Mouse (Mus musculus): Measurements from ENCODE around the gene Myl12a.

Gene Myl12a

GRCm38 (mm10) chr17:71010646-71011242 lies 8.1 kb upstream of the Myl12a start:
- 74% methylated on average over 7 of the region's 7 CpGs for WGBS

GRCm38 (mm10) chr17:71009751-71010150 lies 7.1 kb upstream of the Myl12a start:
- 75% methylated on average over 1 of the region's 1 CpGs for WGBS

DNA sequence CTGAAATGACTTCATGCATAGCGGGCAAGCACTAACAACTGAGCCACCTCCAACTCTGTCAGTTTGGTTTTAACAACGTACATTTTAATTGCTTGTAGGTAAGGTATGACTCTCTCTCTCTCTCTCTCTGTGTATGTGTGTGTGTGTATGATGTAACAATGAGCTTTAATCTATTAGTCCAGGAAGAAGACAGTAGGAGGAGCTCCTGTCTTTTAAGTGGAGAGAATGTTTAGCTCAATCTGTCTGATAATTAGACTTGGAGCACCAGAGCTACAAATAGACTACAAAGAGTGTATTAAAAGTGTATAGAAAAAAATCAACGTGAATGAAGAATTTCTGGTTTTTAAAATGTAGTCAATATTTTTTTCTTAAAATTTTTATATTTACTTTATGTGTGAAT lies 6.0 kb upstream of the Myl12a start:
- WGBS: 79% methylated on average over 3 of the region's 3 CpGs

GRCm38 (mm10) chr17:71006976-71007375 lies 4.3 kb upstream of the Myl12a start:
- 95% methylated on average over 5 of the region's 5 CpGs for WGBS

- 90% methylated on average over 10 of the region's 10 CpGs for WGBS
These were observed 1.7 kb upstream of the Myl12a start for GRCm38 (mm10) chr17:71004186-71004960.

DNA sequence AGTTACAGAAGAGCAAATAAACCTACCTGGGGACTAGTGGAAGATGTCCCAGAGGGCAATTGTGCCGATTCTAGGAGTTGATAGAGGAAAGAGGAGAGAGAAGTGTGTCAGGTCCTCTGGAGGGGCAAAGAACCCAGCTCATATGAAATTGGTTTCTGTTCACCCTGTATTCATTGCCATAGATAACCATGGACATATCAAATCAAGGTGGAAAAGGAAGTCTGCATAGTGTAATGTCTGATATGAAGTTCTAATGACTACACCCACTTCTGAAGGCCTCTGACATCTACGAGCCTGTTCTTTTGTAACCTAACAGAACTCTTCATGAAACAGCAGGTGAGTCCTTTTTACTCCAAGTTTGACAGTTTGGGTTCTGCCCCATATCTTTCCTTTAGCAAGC lies 1.0 kb upstream of the Myl12a start:
- 95% methylated on average over 2 of the region's 2 CpGs for WGBS

DNA sequence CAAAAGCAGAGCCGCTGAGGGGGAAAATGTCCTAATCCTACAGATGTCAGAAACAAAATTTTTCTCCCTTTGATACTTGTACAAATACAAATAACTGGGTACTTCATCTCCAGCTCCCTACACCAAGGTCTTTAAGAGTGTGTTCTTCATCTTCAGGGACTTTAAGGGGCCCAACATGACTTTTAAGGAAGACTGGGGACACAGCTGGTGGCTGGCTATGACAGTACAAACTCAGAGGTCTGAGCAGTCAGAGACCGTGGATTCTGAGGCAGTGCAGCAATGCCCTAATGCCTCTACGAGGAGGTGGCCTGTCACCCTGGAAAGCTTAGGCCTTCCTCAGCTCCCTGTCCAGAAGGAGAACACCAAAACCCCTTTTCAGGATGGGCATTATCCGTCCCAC lies 434 bp upstream of the Myl12a start:
- WGBS: 64% methylated on average over 4 of the region's 4 CpGs

DNA sequence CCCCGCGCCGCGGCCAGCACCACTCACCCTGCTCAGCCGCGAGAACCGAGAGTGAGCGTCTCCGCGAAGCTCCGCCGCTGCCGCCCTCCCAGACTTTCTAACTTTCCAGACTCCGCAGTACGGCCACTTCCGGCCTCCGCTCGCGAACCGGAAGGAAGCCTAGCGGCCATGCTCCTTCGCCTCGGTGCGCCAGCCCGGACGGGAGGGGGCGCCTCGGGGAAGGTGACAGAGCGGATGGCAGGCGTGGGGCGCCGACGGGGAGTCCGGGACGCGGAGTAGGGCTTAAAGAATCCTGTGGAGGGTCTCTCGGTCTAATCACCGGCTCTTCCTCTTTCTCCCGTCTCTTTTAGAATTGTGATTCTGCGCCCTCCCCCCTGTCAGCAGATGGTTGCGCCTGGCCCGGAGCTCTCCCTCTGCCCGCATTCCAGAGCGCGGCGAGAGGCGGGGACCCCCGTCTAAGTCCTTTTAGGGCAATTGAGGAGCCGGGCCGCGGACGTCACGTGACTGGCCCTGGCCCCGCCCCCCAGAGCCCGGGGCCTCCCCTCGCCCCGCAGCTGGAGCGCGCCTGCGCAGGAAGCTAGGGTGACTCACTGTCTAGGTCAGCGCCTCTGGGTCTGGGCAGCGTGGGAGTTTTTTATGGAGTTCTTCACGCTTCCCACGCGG lies 466 bp downstream of the Myl12a start, which contains the start of gene Myom1:
Myom1 (plus strand) TSS at position 553 of the 663 bp plus-strand sequence.
- under 1% methylated on average over 65 of the region's 65 CpGs for WGBS

DNA sequence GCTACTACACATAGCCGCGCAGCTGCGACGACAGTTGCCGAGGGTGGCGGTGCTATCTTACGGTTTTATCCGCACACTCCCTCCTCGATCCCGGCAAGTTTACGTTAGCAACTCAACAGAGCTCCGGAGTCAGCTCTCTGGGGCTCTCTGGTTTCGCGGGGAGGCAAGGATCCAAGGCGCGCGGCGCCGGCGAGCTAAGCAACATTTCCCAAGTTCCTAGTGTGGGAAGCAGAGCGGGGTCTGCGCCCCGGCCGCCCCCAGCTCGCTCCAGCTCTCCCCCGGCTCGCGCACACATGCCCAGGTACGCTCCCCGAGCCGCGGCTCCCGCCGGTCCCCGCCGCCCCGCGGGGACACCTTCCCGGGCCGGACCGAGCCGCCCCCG lies 988 bp downstream of the Myl12a start:
- 1% methylated on average over 43 of the region's 43 CpGs for WGBS

DNA sequence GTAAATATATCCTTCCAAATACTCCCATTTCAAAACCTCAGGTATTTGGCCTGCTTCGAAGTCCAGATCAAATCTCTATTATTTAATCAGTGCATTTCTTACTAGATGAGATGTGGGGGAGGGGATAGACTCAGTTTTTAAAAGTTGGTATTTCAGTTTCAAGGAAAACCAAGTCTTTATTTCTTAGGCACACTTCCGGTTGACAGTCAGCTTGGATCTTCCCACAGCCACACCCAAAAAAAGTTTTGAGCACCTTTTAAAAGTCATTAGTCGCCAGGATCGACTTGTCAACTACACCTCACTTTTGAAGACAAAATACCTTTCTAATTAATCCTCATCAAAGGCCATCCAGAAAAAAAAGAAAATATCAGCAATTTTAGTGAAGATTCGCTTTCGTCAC lies 1.6 kb downstream of the Myl12a start:
- WGBS: 13% methylated on average over 6 of the region's 6 CpGs

- 63% methylated on average over 2 of the region's 2 CpGs for WGBS
These were observed 2.4 kb downstream of the Myl12a start for GRCm38 (mm10) chr17:71000255-71000654.

GRCm38 (mm10) chr17:70999187-70999586 lies 3.5 kb downstream of the Myl12a start:
- WGBS: 70% methylated on average over 5 of the region's 5 CpGs

- 70% methylated on average over 9 of the region's 9 CpGs for WGBS
These were observed 4.2 kb downstream of the Myl12a start for GRCm38 (mm10) chr17:70998400-70998975.

- WGBS: 71% methylated on average over 6 of the region's 6 CpGs
These were observed 4.8 kb downstream of the Myl12a start for GRCm38 (mm10) chr17:70997836-70998235.

DNA sequence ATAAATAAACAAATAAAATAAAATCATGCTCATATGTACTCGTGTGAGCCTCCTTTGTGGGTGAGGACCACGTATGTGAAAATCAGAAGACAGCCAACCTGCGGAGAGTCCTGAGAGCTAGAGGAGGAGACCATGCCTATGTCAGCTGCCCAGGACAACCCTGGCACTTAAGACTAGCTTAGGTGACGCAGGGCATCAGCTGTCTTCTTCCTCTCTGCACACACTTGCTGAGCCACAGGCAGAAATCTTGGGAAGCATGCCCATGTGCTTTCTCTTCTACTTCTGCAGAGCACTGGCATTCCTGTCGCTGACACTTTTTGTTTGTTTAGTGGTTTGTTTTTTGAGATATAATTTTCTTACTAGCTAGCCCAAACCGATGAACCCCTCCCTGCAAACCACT lies 7.1 kb downstream of the Myl12a start:
- 92% methylated on average over 6 of the region's 6 CpGs for WGBS

GRCm38 (mm10) chr17:70994671-70995070 lies 8.0 kb downstream of the Myl12a start:
- WGBS: 82% methylated on average over 6 of the region's 6 CpGs

- 37% methylated on average over 3 of the region's 3 CpGs for WGBS
These were observed 9.3 kb downstream of the Myl12a start for GRCm38 (mm10) chr17:70993385-70993807.

DNA sequence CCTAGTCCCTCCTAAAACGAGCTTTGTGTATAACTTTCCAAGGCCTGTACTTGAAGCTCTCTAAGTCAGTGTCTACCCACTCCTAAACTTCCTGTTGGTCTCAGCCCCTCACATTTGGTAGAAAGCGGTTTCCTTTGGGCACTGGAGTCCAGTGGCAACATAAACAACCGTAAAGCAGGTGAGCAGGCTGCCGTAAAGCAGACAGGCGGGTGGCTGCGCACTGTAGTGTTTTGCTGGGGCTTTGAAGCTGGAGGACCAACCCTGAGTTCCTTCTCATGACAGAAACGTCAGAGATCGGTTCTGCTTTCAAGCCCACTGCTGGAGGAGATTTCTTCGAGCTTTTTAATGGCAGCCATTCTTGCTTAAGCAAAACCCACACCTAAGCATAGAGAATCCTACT lies 10.0 kb downstream of the Myl12a start:
- WGBS: 72% methylated on average over 9 of the region's 9 CpGs

DNA sequence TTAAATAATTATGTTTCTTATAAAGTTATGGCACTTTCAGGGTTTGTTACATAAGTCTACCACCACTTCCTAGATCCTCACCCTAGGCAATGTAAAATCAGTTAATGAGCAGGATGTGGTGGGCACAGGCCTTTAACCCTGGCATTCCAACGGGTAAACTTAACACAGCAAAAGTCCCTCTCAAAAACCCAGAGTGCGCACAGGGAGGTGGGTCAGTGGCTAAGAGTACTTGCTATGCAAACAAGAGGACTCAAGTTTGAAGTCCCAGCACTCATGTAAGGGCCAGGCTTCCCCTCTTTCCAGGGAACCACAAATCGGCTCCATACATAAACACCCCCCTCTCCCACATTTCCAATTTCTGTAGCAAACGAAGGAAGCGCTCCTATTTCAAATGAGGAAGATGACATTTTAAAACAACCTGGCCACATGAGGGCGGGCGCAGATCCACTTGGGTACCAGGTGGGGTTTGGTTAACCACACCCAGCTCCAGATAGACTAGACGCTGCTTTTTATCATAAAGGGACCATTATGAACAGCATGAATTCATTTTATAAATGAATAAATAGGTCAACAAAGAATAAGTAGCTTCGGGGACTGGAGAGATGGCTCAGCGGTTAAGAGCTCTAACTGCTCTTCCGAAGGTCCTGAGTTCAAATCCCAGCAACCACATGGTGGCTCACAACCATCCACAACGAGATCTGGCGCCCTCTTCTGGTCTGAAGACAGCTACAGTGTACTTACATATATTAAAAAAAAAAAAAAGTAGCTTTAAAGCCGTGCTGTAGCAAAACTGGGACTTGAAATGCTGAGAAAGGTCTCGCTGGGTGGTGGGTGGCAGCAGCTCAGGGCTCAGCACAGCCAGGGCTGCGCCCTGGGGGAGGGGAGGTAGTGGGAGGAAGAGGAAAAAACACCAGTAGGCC lies 10.7 kb downstream of the Myl12a start:
- 83% methylated on average over 16 of the region's 16 CpGs for WGBS

DNA sequence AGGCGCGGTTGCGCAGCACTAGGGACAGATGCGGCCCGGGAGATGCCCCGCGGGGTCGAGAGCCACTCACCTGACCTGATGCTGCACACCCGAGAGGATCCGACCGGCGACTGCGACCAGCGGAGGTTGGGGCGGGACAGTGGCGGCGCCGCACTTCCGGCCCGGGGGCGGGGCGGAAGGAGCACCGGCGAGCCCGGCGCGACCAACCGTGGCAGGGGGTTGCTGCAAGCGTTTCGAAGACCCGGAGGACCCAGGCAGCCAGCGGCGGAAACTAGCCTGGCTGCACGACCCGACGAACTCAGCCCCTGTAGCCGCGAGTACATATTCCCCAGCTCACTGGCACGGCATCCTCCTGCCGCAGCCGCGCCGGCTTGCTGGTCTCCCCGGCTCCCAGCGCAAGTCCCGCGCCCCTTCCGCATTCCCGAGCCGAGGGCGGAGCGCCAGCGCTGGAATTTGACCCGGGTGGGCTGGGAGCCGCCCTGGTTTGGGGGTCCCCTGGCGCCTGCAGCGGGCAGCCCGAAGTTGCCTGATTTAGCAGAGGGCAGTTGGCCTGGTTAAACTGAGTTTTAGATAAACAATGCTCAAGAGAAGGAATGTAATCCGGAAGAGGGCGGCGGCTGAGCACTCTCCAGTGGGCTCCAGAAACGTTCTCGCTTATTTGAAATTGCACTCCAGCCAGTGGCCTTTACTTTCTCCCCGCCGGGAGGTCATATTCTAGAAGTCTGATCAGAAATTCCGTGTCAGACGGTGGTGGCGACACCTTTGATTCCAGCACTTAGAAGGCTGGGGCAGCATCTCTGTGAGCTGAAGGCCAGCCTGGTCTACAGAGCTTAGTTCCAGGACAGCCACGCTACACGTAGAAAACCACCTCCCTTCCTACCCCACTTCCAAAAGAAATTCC lies 12.0 kb downstream of the Myl12a start:
- WGBS: under 1% methylated on average over 70 of the region's 70 CpGs
